Mouse (Mus musculus) heart, embryonic 14.5 days (tissue): ENCODE measurements around the gene Gnai2. TPM values are rescaled to one million over a fixed set of nuclear protein-coding genes. Genes with fewer than 3 reads are reported as not detected.
A peak's percentile ranks its signal among the peaks of the same experiment; 100 is the strongest.

Source experiments
- ATAC-seq: fragments of 200-750 bp; cut with Nextera tagmentation; 2 replicates; pipeline ENCODE4 v1.8.0; 2017; ENCODE audit warnings: low read depth, moderate TSS enrichment; ENCODE audit not compliant: insufficient number of reproducible peaks, insufficient read depth, low FRiP score
- H3K27ac ChIP-seq, 2 experiments: fragments of 200-500 bp in 1 of 2; fragments of 300-500 bp in 1 of 2; sonication (generic) in 1 of 2; replicated peaks in 1 of 2; 2 replicates each; pipeline ENCODE4 v1.5.1; 2012 to 2014; ENCODE audit warnings: low read depth in 2 of 2, low read length in 2 of 2, control low read depth in 1 of 2, mild to moderate bottlenecking in 1 of 2, mixed read lengths in 1 of 2; ENCODE audit not compliant: control insufficient read depth in 1 of 2, insufficient read depth in 1 of 2
- H3K27me3 ChIP-seq: fragments of 300-500 bp; sonication (generic); 2 replicates; pipeline ENCODE4 v1.6.1; 2014; ENCODE audit warnings: mild to moderate bottlenecking, low read length, control low read depth; ENCODE audit not compliant: control insufficient read depth, insufficient read depth
- H3K36me3 ChIP-seq: fragments of 300-500 bp; sonication (generic); 2 replicates; pipeline ENCODE4 v1.6.1; 2014; ENCODE audit warnings: mild to moderate bottlenecking, control low read depth, low read length, mixed read lengths; ENCODE audit not compliant: control insufficient read depth, insufficient read depth
- H3K4me1 ChIP-seq, 2 experiments: fragments of 200-500 bp in 1 of 2; fragments of 300-500 bp in 1 of 2; sonication (generic) in 1 of 2; 2 replicates each; pipeline ENCODE4 v1.6.1; 2012 to 2014; ENCODE audit warnings: low read length in 2 of 2, control low read depth in 1 of 2, mixed read lengths in 1 of 2; ENCODE audit not compliant: control insufficient read depth in 2 of 2, insufficient read depth in 2 of 2
- H3K4me2 ChIP-seq: fragments of 300-500 bp; sonication (generic); 2 replicates; pipeline ENCODE4 v1.6.1; 2014; ENCODE audit warnings: mild to moderate bottlenecking, low read length
- H3K4me3 ChIP-seq, 2 experiments: fragments of 200-500 bp in 1 of 2; fragments of 300-500 bp in 1 of 2; sonication (generic) in 1 of 2; 2 replicates each; pipeline ENCODE4 v1.5.1; 2012 to 2014; ENCODE audit warnings: low read length in 2 of 2, mild to moderate bottlenecking in 2 of 2, control low read depth in 1 of 2, low read depth in 1 of 2, moderate library complexity in 1 of 2; ENCODE audit not compliant: control insufficient read depth in 1 of 2, insufficient read depth in 1 of 2
- H3K9ac ChIP-seq: fragments of 300-500 bp; sonication (generic); 2 replicates; pipeline ENCODE4 v1.6.1; 2014; ENCODE audit warnings: mild to moderate bottlenecking, low read length
- H3K9me3 ChIP-seq: fragments of 300-500 bp; sonication (generic); 2 replicates; pipeline ENCODE4 v1.6.1; 2016; ENCODE audit warnings: low read length, control low read depth; ENCODE audit not compliant: control insufficient read depth
- WGBS: fragments of 180-500 bp; shearing (Covaris S2); extraction: QIAGEN DNeasy Blood & Tissue Kit; methylation state at CpG from one replicate; pipeline ENCODE4 v1.1.7; 2014; 5-methylcytosine and 5-hydroxymethylcytosine counted together
- polyA plus RNA-seq: library from polyadenylated mRNA; unstranded; fragments of >200 nt; fragmentation: Nextera tagmentation; extraction: Ambion mirVana; gene quantifications from 2 replicates; pipeline ENCODE4 v1.2.1, GENCODE M21; 2014

Gnai2 gene
- polyA plus RNA-seq, 1 experiment from 2014 or later: 410 TPM

DNA sequence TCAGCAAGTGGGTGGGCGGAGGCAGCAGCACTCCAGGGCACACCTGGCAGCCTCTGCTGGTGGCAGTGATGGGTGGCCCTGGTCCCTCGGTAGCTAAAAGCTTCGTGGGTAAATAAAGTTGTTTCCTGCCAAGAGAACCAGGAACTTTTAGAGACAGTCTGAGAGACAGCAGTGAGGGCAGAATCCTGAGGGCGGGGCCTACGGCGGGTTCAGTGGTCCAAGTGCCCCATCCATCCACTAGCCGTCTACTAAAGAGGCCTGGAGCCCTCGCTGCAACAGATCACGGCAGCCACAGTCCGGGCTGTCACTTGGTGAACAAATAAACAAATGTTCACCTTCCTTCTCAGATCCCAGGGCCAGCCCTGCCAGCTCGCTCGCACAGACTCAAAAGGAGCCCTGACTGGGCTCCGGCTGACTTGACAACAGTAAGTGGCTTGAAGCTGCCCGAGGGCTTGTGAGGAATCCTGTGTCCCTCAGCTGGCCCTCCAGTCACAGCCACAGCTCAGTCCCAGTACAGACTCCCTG is 5.2 kb downstream of the Gnai2 start:
- ATAC-seq: no peak
- no peaks in the 10 kb centered on the region for H3K9me3 ChIP-seq
- H3K4me1 ChIP-seq: peaks cover 60 to 75% of the 10 kb centered on the region in 2 experiments
- 23% methylated on average over 14 of the region's 14 CpGs for WGBS
- H3K27ac ChIP-seq: peak overlapping the region; percentile 25 to 96
- H3K27me3 ChIP-seq: no peaks in the 10 kb centered on the region
- peak overlapping the region; percentile 41 for H3K9ac ChIP-seq
- peak overlapping the region; percentile 50 for H3K4me2 ChIP-seq
- H3K36me3 ChIP-seq: peaks cover 52% of the 10 kb centered on the region
- H3K4me3 ChIP-seq: no peak overlapping the region

- no peaks in the 10 kb centered on the region for H3K27me3 ChIP-seq
- H3K4me2 ChIP-seq: peak overlapping the region; percentile 50
- no peaks in the 10 kb centered on the region for H3K9me3 ChIP-seq
- H3K4me3 ChIP-seq: no peak overlapping the region
- ATAC-seq: no peak
- peaks cover 64 to 77% of the 10 kb centered on the region in 2 experiments for H3K4me1 ChIP-seq
- peaks cover 58% of the 10 kb centered on the region for H3K36me3 ChIP-seq
- H3K27ac ChIP-seq: peak overlapping the region; percentile 64 to 96
- WGBS: 36% methylated on average over 4 of the region's 4 CpGs
- H3K9ac ChIP-seq: peak overlapping the region; percentile 41
Measured at GRCm38 (mm10) chr9:107629411-107629730, 5.8 kb downstream of the Gnai2 start.

GRCm38 (mm10) chr9:107628721-107629410 is 6.3 kb downstream of the Gnai2 start:
- Histone ChIP-seq H3K9ac (peak overlapping the region; percentile 68), H3K4me1 (peaks cover 66 to 82% of the 10 kb centered on the region in 2 experiments), H3K4me2 (peak overlapping the region; percentile 50), H3K9me3 (no peaks in the 10 kb centered on the region), H3K27me3 (no peaks in the 10 kb centered on the region), H3K4me3 (no peak overlapping the region), H3K27ac (peak overlapping the region; percentile 64 to 96), H3K36me3 (peaks cover 63% of the 10 kb centered on the region)
- WGBS: 51% methylated on average over 15 of the region's 15 CpGs
- ATAC-seq: peak; percentile 26; the same call in 1 of the 2 replicates

DNA sequence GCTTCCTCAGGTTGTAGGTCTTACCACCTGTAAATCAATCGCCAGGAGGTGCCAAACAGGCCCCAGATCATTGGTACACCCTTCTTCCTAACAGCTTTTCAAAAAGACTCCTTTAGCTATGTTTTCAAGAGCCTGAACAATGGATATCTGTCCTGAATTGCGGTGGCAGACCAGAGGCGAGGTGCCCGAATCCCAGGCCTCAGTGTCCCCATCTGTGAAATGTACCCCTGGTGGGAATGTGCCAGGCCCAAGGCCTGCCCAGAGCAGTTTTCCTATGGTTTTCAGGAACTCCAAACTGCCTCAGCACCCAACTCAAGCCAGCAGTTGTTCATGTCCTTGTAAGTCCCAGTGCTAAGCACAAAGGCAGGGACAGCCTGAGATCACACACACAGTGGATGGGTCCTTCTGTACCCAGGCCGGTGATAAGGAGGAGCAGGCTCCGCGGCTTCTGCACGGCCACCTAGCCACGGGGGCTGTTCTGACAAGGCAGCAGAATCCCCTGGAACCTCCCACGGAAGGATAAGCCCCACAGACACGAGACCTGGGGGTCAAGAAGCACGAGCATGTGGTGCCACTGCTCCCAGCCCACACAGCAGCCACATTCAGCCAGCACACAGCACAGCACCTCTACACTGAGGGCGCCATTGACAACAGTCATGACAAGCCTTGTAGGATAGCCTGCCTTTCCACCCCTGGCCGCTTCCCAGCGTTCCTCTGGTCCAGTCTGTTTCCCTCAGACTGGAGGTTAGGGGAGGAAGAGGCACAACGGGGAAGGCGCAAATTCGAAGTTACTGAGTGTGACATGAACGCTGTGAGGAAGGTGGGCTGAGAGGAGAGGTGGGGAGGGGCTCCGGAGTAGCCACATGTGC is 7.5 kb downstream of the Gnai2 start:
- Histone ChIP-seq H3K27ac (peak overlapping the region; percentile 46 to 96), H3K9ac (peak overlapping the region; percentile 68), H3K36me3 (peaks cover 72% of the 10 kb centered on the region), H3K4me3 (no peak overlapping the region), H3K9me3 (no peaks in the 10 kb centered on the region), H3K27me3 (no peaks in the 10 kb centered on the region), H3K4me1 (peaks cover 64 to 84% of the 10 kb centered on the region in 2 experiments), H3K4me2 (peak overlapping the region; percentile 50)
- ATAC-seq: no peak
- 27% methylated on average over 20 of the region's 20 CpGs for WGBS

GRCm38 (mm10) chr9:107626844-107627277 is 8.3 kb downstream of the Gnai2 start:
- 8% methylated on average over 2 of the region's 2 CpGs for WGBS
- peak overlapping the region; percentile 77 to 96 for H3K27ac ChIP-seq
- no peaks in the 10 kb centered on the region for H3K9me3 ChIP-seq
- H3K9ac ChIP-seq: peak overlapping the region; percentile 68
- peaks cover 74% of the 10 kb centered on the region for H3K36me3 ChIP-seq
- no peak overlapping the region; a peak in 1 of 4 replicates for H3K4me3 ChIP-seq
- H3K4me2 ChIP-seq: peak overlapping the region; percentile 50
- ATAC-seq: peak; percentile 60
- no peaks in the 10 kb centered on the region for H3K27me3 ChIP-seq
- H3K4me1 ChIP-seq: peaks cover 57 to 77% of the 10 kb centered on the region in 2 experiments

- Histone ChIP-seq H3K36me3 (peaks cover 68% of the 10 kb centered on the region), H3K9ac (peak overlapping the region; percentile 68), H3K4me1 (peaks cover 56 to 73% of the 10 kb centered on the region in 2 experiments), H3K27me3 (no peaks in the 10 kb centered on the region), H3K4me2 (peak overlapping the region; percentile 50), H3K4me3 (no peak overlapping the region; a peak in 1 of 4 replicates), H3K9me3 (no peaks in the 10 kb centered on the region), H3K27ac (peak overlapping the region; percentile 77 to 96)
- WGBS: 43% methylated on average over 13 of the region's 15 CpGs
- ATAC-seq: no peak
Measured at GRCm38 (mm10) chr9:107626158-107626843, 8.9 kb downstream of the Gnai2 start.
